Mouse (Mus musculus) cortical plate, adult 2 months (tissue): ENCODE measurements at regions not wholly inside any gene's neighbourhood (a gene's known extent, or its start where the extent isn't known, plus 50 kb on each side); places are given as distances from the start of the nearest gene placed in this dataset.
"Not testable (repeated sequence)": the region's sequence is repeated elsewhere in the genome, so short reads cannot be mapped to it uniquely, and the experiment has no call there.

ENCODE experiments used
- H3K27ac ChIP-seq: fragments of 200-500 bp; 2 replicates; pipeline ENCODE4 v1.5.1; 2012; ENCODE audit warnings: low read length, control low read depth, inconsistent platforms; ENCODE audit not compliant: insufficient read depth
- H3K4me1 ChIP-seq: fragments of 200-500 bp; 2 replicates; pipeline ENCODE4 v1.6.1; 2011; ENCODE audit warnings: low read length; ENCODE audit not compliant: control insufficient read depth, insufficient read depth
- H3K4me3 ChIP-seq: fragments of 200-500 bp; 2 replicates; pipeline ENCODE4 v1.5.1; 2011; ENCODE audit warnings: mild to moderate bottlenecking, low read length, control low read depth; ENCODE audit not compliant: insufficient read depth
- CTCF ChIP-seq: fragments of 200-500 bp; IDR thresholded peaks from 2 replicates; pipeline ENCODE4 v1.5.1; 2011; ENCODE audit warnings: mild to moderate bottlenecking, control low read depth, low read length; ENCODE audit not compliant: insufficient read depth; ENCODE audit errors: extremely low read depth
- POLR2A ChIP-seq: fragments of 200-500 bp; IDR thresholded peaks from 2 replicates; pipeline ENCODE4 v1.6.1; 2011; ENCODE audit warnings: mild to moderate bottlenecking, low read length, control low read depth; ENCODE audit not compliant: insufficient read depth; ENCODE audit errors: extremely low read depth

DNA sequence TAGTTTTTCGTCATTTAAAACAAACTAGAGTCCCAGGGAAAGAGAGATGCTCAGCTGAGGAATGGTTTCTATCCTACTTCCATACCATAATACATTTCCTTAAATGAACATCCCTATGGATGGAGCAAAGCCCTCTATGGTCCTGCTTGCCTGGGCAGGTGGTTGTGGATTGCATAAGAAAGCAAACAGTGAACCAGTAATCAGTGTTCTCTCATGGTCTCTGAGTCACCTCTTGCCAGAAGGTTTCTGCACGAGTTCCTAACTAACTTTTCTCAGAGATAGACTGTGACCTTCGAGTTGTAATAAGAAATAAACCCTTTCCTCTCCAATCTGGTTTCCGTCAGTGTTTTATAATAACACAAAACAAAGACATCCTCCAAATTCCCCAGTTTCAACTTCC, 62.9 kb upstream of the Bet1 start:
- TF ChIP-seq CTCF, result no peak
- TF ChIP-seq POLR2A, result no peak
- Histone ChIP-seq H3K4me1 (no peaks in the 10 kb centered on the region), H3K27ac (no peak overlapping the region)

GRCm38 (mm10) chr6:4158293-4158692, 71.5 kb upstream of the Bet1 start:
- no peaks in the 10 kb centered on the region for H3K4me1 ChIP-seq
- no peak overlapping the region for H3K4me3 ChIP-seq
- TF ChIP-seq POLR2A, result no peak
- no peak for TF ChIP-seq CTCF
- H3K27ac ChIP-seq, result no peak overlapping the region

More for the DNA sequence above, 62.9 kb upstream of the Bet1 start:
- no peak overlapping the region for H3K4me3 ChIP-seq

GRCm38 (mm10) chr6:4163733-4164132, 77.0 kb upstream of the Bet1 start:
- Histone ChIP-seq H3K4me3 (no peak overlapping the region), H3K27ac (no peak overlapping the region), H3K4me1 (no peaks in the 10 kb centered on the region)
- TF ChIP-seq POLR2A (no peak), CTCF (no peak)

- Histone ChIP-seq H3K4me3 (no peak overlapping the region), H3K27ac (no peak overlapping the region), H3K4me1 (no peaks in the 10 kb centered on the region)
- TF ChIP-seq POLR2A (no peak), CTCF (no peak)
Measured at GRCm38 (mm10) chr6:4167112-4167511, 80.3 kb upstream of the Bet1 start.

GRCm38 (mm10) chr6:4167757-4168156, 81.0 kb upstream of the Bet1 start:
- Histone ChIP-seq H3K4me3 (no peak overlapping the region), H3K4me1 (no peaks in the 10 kb centered on the region), H3K27ac (no peak overlapping the region)
- TF ChIP-seq CTCF (no peak), POLR2A (no peak)

DNA sequence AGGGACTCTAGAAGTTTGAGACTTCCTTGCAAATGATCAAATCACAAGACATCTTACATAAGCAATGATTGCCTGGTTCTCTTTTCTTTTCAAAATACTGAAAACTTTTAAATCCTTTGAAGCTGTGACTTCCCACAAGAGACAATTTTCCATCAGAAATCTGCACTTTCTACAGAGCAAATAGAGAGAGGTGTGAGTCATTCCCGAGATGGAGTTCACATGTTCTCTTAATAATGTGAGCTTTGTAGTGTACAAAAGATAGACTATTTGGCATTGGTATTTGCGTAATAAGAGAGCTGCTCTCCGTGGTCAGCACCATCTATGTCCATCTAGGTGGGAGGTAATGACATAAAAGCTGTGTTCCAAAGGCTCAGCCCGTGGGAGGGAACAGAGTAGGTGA, 84.8 kb upstream of the Bet1 start:
- no peaks in the 10 kb centered on the region for H3K4me1 ChIP-seq

DNA sequence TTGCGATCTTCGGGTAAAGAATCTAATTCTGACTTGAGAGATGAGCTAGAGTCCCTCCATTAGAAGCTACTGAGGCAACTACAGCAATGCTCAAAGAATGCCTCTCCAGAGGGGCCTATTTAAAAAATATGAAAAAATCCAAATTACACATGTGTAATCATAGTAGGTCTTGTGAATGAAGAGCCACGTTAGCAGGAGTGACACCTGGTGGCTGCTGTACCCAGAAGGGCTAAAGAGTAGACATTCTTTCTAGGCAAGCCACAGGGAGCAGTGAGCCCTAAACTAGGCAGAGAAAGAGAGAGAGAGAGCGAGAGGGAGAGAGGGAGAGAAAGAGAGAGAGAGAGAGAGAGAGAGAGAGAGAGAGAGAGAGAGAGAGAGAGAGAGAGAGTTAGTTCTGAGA, 100.9 kb upstream of the Bet1 start:
- no peak overlapping the region for H3K27ac ChIP-seq
- H3K4me1 ChIP-seq, result no peaks in the 10 kb centered on the region
- no peak for TF ChIP-seq POLR2A
- TF ChIP-seq CTCF, result no peak
- no peak overlapping the region for H3K4me3 ChIP-seq

More for the DNA sequence above, 84.8 kb upstream of the Bet1 start:
- TF ChIP-seq POLR2A, result no peak
- TF ChIP-seq CTCF, result no peak
- H3K4me3 ChIP-seq, result no peak overlapping the region
- no peak overlapping the region for H3K27ac ChIP-seq

GRCm38 (mm10) chr6:4190976-4191375, 104.2 kb upstream of the Bet1 start:
- not testable (repeated sequence) for H3K4me3 ChIP-seq, H3K4me1 ChIP-seq, H3K27ac ChIP-seq

- no peaks in the 10 kb centered on the region for H3K4me1 ChIP-seq
Measured at GRCm38 (mm10) chr6:4193286-4193685, 106.5 kb upstream of the Bet1 start.

GRCm38 (mm10) chr6:4201176-4201575, 114.4 kb upstream of the Bet1 start:
- Histone ChIP-seq H3K4me3 (no peak overlapping the region), H3K4me1 (no peaks in the 10 kb centered on the region), H3K27ac (no peak overlapping the region)
- TF ChIP-seq POLR2A (no peak), CTCF (no peak)

More at GRCm38 (mm10) chr6:4193286-4193685, 106.5 kb upstream of the Bet1 start:
- Histone ChIP-seq H3K4me3 (no peak overlapping the region), H3K27ac (no peak overlapping the region)
- TF ChIP-seq CTCF, result no peak
- no peak for TF ChIP-seq POLR2A

DNA sequence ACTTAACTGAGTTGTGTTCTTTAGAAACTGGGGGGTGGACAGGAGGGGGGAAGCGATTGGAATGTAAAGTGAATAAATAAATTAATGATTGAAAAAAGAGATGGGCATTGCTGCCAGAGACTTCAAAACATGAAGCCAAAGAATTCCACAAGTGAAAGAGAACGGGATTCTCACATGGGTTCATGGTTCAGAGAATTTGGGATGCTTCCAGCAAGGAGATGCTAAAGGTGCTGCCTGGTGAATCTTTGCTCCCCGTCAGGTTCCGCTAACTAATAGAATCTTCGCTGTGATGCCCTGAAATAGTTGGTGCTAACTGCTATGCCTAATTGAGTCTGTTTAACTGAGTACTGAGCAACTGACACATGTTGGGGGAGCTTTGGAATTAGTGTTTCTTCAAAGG, 118.9 kb upstream of the Bet1 start:
- Histone ChIP-seq H3K4me3 (no peak overlapping the region), H3K27ac (no peak overlapping the region), H3K4me1 (no peaks in the 10 kb centered on the region)
- no peak for TF ChIP-seq POLR2A
- no peak for TF ChIP-seq CTCF
